Mouse (Mus musculus): ENCODE data around the gene Swi5.
A peak's percentile ranks its signal among the peaks of the same experiment; 100 is the strongest.

GRCm38 (mm10) chr2:32282289-32282688, 5.6 kb downstream of the Swi5 start:
- TF ChIP-seq CTCF (IDR thresholded peaks at IDR 0.05 in 2 of 3, conservative IDR thresholded peaks at IDR 0.05 in 1 of 3; ENCODE audit: control insufficient read depth in 1 of 3, insufficient read depth in 1 of 3, low read depth in 2 of 3, low read length in 3 of 3, poor library complexity in 1 of 3, severe bottlenecking in 1 of 3) (no peak), NRF1 (IDR thresholded peaks at IDR 0.05; ENCODE audit: insufficient read depth, low read depth, low read length, poor library complexity, severe bottlenecking) (no peak), HCFC1 (IDR thresholded peaks at IDR 0.05; ENCODE audit: low read depth, low read length) (no peak), POLR2AphosphoS2 (IDR thresholded peaks at IDR 0.05; ENCODE audit: low read length) (no peak), TBP (IDR thresholded peaks at IDR 0.05; ENCODE audit: low read depth, low read length) (no peak), TAL1 (IDR thresholded peaks at IDR 0.05; ENCODE audit: low read length) (no peak), USF1 (IDR thresholded peaks at IDR 0.05; ENCODE audit: low read depth, low read length) (no peak), POLR2A (IDR thresholded peaks at IDR 0.05; ENCODE audit: control insufficient read depth in 1 of 2, insufficient read depth in 1 of 2, low read depth in 1 of 2, low read length in 2 of 2, poor library complexity in 1 of 2) (0 out of 4 replicates have a peak, but pooled peaks of 1 of the 2 experiments have one; percentile 5), UBTF (IDR thresholded peaks at IDR 0.05; ENCODE audit: borderline replicate concordance, insufficient read depth, low read depth, low read length) (no peak), E2F4 (IDR thresholded peaks at IDR 0.05; ENCODE audit: borderline replicate concordance, low read depth, low read length) (no peak), USF2 (IDR thresholded peaks at IDR 0.05; ENCODE audit: borderline replicate concordance in 1 of 2, insufficient read depth in 1 of 2, low read depth in 1 of 2, low read length in 2 of 2) (no peak), SIN3A (IDR thresholded peaks at IDR 0.05; ENCODE audit: low read length) (no peak), MAZ (IDR thresholded peaks at IDR 0.05; ENCODE audit: low read depth, low read length) (no peak)
